Mouse (Mus musculus): ENCODE data around the gene Ets1.
A peak's percentile ranks its signal among the peaks of the same experiment; 100 is the strongest.

The Ets1 gene

DNA sequence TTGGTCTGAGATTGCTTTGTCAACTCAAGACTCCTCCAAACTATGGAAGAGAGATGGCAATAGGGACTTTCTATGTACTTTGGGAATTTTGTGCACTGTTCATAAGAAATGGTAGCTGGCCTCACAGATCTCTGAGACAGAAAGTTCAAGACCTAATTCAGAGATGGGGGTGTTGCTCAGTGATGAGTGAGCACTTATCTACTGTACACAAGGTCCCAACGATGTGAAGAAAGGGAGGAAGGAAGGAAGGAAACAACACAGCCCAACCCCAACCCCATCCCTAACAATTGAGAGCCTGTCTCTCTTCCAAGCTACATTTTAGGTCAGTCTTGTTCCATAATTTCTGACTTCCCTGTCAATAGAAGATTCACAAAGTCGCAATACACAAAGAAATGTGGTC lies 125.3 kb downstream of the Ets1 start:
- no peak for DNase-seq (ENCODE audit: low read depth)

DNA sequence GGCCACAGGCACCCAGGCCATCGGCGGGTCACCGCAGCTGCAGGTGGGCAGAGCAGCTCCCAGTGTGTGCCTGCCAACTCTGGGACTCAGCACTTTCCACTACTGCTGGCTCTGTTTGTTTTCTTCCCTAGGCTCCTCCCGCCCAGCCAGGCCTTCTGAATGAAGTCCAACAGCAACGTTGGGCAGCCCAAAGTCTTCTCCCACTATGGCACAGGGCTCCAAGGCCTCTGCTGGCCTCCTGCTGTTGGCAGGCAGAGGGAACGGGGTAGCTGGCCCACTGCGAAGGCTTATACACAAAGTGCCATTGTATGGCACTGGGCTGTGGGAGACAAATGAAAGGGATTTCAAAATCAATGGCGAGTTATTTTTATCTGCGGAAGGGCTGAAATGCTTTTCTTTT lies 128.4 kb downstream of the Ets1 start:
- DNase-seq (ENCODE audit: low read depth) = peak; percentile 91

DNA sequence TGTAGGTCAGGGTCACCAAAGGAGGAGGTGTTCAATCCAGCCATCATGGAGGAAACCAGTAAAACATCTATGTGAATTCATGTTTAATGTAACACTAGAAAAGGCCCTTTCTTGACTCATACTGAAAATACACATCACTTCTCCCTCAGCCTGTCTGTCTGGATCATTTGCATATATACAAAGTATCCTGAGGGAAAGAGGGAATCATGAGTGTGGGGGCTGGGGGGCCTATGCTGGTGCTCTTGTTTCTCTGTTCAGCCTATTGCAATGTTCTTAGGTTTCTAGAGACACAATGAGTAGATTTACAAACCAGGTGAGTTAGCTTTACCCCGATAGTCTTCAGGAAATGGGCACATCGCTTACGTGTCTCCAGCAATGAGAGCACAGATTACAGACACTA lies 129.1 kb downstream of the Ets1 start:
- DNase-seq (ENCODE audit: low read depth) = no peak

DNA sequence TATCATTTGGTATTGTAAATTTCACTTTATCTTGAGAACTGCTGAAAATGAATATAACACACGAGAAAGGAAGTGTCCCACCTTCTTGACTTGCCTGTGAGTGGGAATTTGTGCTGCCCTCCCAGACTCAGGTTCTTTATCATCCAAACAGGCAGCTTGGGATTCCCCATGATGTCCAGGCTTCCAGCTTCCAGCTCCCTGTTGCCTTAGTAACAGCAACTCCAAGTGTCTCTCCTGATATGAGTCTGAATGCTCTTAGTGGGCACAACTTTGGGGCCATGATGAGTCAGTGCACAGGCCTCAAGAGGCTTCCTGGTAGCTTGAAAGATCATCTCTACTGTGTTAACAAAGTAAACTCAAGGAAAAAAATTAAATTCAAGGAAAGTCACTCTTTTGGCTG lies 142.8 kb downstream of the Ets1 start:
- no peak for DNase-seq (ENCODE audit: low read depth)

DNA sequence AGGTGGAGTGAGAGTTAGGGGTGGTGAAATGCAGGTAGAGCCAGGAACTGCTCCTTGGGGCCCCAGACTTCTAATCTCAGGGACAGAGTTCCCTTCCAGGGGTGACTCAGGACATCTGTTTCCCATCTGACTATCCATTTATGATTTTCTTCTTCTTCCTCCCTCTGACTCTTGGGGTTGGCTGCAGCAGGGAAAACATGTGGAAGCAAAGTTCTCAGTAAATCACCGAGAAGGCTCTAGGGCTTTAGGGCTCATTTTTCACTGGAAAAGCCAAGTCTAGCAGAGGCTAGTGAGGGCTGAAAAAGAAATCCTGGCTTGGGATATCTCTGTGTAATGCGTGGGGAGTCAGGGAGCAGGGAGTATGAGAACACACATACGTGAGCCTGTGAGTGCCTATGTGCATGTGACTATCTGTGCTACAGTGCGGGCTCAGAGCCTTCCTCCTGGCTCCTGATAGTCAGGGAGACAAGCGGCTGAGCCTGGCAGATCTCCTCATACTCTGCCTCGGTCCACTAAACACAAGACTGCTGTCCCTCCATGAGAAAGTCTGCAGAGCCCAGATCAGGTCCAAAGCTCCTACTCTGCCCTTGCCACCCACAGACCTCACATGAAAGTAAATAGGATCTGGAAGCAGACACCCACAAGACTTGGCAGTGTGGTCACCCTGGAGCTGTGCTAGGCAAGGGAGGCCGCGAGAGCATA lies 146.5 kb downstream of the Ets1 start:
- DNase-seq (ENCODE audit: low read depth) = no peak

DNA sequence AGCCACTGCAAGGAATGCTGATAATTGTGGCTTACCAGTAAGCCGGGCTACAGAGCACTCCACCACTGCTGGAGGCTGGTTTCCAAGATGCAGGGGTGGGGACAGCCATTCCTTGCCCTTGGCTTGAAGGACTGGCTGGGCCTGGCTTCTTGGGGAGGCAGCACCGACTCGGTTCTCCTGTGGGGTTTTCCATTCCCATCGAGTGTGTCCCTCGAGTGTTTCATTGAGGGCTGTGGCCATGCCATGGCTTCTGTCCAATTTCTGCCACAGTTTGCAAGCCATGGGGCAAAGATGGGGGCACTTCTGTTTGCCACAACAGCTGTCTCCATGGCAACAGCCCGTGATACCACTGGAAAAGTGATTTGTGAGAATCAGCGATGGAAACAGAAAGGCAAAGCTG lies 151.1 kb downstream of the Ets1 start:
- DNase-seq (ENCODE audit: low read depth) = peak; percentile 88

DNA sequence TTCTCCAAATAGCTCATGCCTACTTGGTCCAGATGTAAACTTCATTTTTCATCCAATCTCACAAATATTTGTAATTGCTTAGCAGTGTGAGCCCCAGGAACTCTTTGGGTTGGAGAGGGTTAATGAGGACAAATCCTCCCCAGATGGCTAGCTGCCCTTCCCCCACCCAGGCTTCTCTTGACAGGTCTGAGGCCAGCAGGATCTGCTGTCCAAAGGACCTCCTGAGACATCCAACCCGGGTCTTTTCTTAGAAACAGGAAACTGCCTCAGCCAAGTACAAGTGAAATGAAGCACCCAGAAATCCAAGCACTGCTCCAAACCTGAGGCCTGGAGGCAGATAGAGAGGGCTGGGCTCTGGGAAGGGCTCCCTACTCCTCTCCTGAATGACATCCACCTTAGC lies 151.6 kb downstream of the Ets1 start:
- no peak for DNase-seq (ENCODE audit: low read depth)

DNA sequence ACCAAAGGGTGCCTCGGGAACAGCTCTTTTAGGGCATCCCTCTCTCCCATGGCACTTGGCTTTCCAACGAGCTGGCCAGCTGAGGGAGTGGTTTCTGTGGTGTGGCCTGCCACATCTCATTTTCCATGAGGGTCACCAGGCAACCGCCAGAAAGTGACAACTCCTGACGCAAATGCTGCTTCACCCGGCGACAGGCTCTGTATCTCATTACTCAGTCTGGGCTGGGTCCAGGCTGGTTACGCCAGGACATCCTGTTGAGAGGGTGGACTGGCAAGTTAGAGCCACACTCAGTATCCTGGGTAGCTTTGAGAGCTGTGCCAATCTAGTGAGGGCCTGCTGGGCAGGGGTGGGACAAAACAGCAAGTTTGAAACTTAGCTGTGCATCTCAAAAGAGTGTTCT lies 153.3 kb downstream of the Ets1 start:
- no peak for DNase-seq (ENCODE audit: low read depth)

DNA sequence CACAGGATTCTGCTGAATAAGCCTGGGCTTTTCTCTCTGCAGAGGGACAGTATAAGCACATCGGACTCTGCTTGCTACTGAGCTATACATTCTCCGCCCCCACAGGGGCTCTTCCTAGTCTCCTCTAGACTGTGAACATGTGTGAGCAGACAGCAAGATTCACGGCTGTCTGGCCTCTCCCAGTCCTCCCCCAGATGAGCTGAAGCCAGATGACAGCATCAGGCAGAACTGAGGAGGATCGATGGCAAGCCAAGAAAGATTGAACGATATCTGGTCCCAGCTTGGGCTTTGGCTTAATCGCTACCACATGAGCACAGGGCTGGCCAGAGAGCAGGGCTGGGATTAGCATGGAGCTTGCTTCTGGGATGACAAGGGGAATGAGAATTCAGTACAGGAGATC lies 155.7 kb downstream of the Ets1 start:
- DNase-seq (ENCODE audit: low read depth) = no peak

DNA sequence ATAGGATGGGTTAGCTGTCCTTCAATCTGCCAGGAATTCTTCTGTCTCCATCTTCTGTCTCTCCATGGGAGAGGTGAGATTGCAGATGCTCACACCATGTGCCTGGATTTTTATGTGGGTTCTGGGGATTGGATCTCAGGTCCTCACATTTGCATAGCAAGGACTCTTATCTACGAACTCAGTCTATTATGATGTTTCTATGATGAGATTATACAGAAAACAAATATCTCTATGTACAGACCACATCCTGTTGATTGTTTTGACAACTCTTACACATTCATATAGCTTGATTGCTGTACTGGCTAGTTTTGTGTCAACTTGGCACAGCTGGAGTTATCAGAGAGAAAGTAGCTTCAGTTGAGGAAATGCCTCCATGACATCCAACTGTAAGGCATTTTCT lies 162.2 kb downstream of the Ets1 start:
- DNase-seq (ENCODE audit: low read depth) = no peak

DNA sequence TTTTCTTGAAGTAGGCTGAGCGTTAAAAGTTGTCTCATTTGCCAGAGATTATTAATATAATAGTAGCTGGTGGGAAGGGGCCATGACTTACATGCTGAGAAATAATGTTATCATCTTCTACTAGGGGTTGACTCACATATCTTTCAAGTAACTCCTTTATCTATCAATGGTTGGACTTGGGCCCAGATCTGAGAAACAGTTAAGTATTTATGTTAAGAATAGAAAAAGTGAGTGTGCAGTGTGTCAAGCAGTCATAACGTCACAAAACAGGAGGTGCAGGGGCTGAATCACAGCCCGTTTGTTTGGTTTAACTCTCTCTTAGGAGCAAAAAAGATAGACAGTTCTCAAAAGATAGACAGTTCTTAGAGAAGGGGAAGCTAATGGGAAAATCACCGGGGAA lies 170.1 kb downstream of the Ets1 start:
- no peak for DNase-seq (ENCODE audit: low read depth)
